Mouse (Mus musculus) kidney, embryonic 16.5 days (tissue): Measurements from ENCODE around the gene Gm21964. TPM values are rescaled to one million over a fixed set of nuclear protein-coding genes. Genes with fewer than 3 reads are reported as not detected.
A peak's percentile ranks its signal among the peaks of the same experiment; 100 is the strongest.

Experiments used
- ATAC-seq: fragments of 200-750 bp; cut with Nextera tagmentation; 2 replicates; pipeline ENCODE4 v1.8.0; 2017; ENCODE audit warnings: moderate TSS enrichment; ENCODE audit not compliant: low FRiP score, low TSS enrichment
- H3K27ac ChIP-seq: fragments of 300-500 bp; sonication (generic); 2 replicates; pipeline ENCODE4 v1.5.1; 2014; ENCODE audit warnings: low read length
- H3K27me3 ChIP-seq: fragments of 300-500 bp; sonication (generic); 2 replicates; pipeline ENCODE4 v1.6.1; 2014; ENCODE audit warnings: low read length, control low read depth, mixed read lengths; ENCODE audit not compliant: insufficient read depth
- H3K36me3 ChIP-seq: fragments of 300-500 bp; sonication (generic); 2 replicates; pipeline ENCODE4 v1.6.1; 2014; ENCODE audit warnings: low read length, control low read depth, mixed read lengths; ENCODE audit not compliant: insufficient read depth
- H3K4me1 ChIP-seq: fragments of 300-500 bp; sonication (generic); 2 replicates; pipeline ENCODE4 v1.6.1; 2014; ENCODE audit warnings: low read length, control low read depth, mixed read lengths; ENCODE audit not compliant: insufficient read depth
- H3K4me2 ChIP-seq: fragments of 300-500 bp; sonication (generic); replicated peaks from 2 replicates; pipeline ENCODE4 v1.6.1; 2014; ENCODE audit warnings: low read depth, low read length
- H3K4me3 ChIP-seq: fragments of 300-500 bp; sonication (generic); 2 replicates; pipeline ENCODE4 v1.5.1; 2014; ENCODE audit warnings: mild to moderate bottlenecking, low read length
- H3K9ac ChIP-seq: fragments of 300-500 bp; sonication (generic); replicated peaks from 2 replicates; pipeline ENCODE4 v1.6.1; 2014; ENCODE audit warnings: low read length
- H3K9me3 ChIP-seq: fragments of 300-500 bp; sonication (generic); 2 replicates; pipeline ENCODE4 v1.6.1; 2016; ENCODE audit warnings: low read length, control low read depth
- WGBS: fragments of 180-500 bp; shearing (Covaris S2); extraction: QIAGEN DNeasy Blood & Tissue Kit; methylation state at CpG from one replicate; pipeline ENCODE4 v1.1.7; 2014; 5-methylcytosine and 5-hydroxymethylcytosine counted together
- polyA plus RNA-seq: library from polyadenylated mRNA; unstranded; fragments of >200 nt; fragmentation: Nextera tagmentation; extraction: Ambion mirVana; gene quantifications from 2 replicates; pipeline ENCODE4 v1.2.1, GENCODE M21; 2015

Gm21964 gene
- polyA plus RNA-seq = not detected in 2 replicates

GRCm38 (mm10) chr8:110100907-110101306 is at the start of gene Gm21964:
Gene Gm21964 (plus strand): TSS chr8:110101207.
- Histone ChIP-seq H3K9ac (no peak within 1 kb of the TSS), H3K27me3 (no peaks in the 10 kb centered on the region), H3K36me3 (no peaks in the 10 kb centered on the region), H3K27ac (no peak within 1 kb of the TSS), H3K4me2 (no peak within 1 kb of the TSS), H3K4me3 (no peak within 1 kb of the TSS), H3K9me3 (no peaks in the 10 kb centered on the region), H3K4me1 (no peaks in the 10 kb centered on the region)
- 0 out of 2 replicates have a peak, but pooled peaks have one; percentile 27 for ATAC-seq
- 79% methylated on average over 12 of the region's 12 CpGs for WGBS

- no peaks in the 10 kb centered on the region for H3K36me3 ChIP-seq
- no peaks in the 10 kb centered on the region for H3K27me3 ChIP-seq
- no peak overlapping the region for H3K9ac ChIP-seq
- WGBS = 78% methylated on average over 6 of the region's 6 CpGs
- no peaks in the 10 kb centered on the region for H3K4me1 ChIP-seq
- ATAC-seq = no peak
- H3K27ac ChIP-seq = no peak overlapping the region
- no peaks in the 10 kb centered on the region for H3K9me3 ChIP-seq
- no peak overlapping the region for H3K4me3 ChIP-seq
- H3K4me2 ChIP-seq = no peak overlapping the region
Measured at GRCm38 (mm10) chr8:110051208-110051607, 49.8 kb upstream of the Gm21964 start.

GRCm38 (mm10) chr8:110058207-110058606 is 42.8 kb upstream of the Gm21964 start:
- Histone ChIP-seq H3K9ac (no peak overlapping the region), H3K36me3 (no peaks in the 10 kb centered on the region), H3K27ac (no peak overlapping the region), H3K27me3 (no peaks in the 10 kb centered on the region), H3K9me3 (peaks cover 6% of the 10 kb centered on the region; the same call in 1 of the 2 replicates), H3K4me2 (no peak overlapping the region), H3K4me1 (no peaks in the 10 kb centered on the region), H3K4me3 (no peak overlapping the region)
- 66% methylated on average over 8 of the region's 8 CpGs for WGBS
- no peak for ATAC-seq

GRCm38 (mm10) chr8:110064161-110064560 is 36.8 kb upstream of the Gm21964 start:
- no peaks in the 10 kb centered on the region for H3K36me3 ChIP-seq
- 58% methylated on average over 9 of the region's 9 CpGs for WGBS
- no peak overlapping the region for H3K9ac ChIP-seq
- no peaks in the 10 kb centered on the region for H3K4me1 ChIP-seq
- no peak overlapping the region for H3K4me3 ChIP-seq
- no peak for ATAC-seq
- H3K27ac ChIP-seq = no peak overlapping the region
- H3K4me2 ChIP-seq = no peak overlapping the region
- no peaks in the 10 kb centered on the region for H3K27me3 ChIP-seq
- H3K9me3 ChIP-seq = peaks cover 6% of the 10 kb centered on the region; the same call in 1 of the 2 replicates

- no peak overlapping the region for H3K27ac ChIP-seq
- H3K9me3 ChIP-seq = peaks cover 6% of the 10 kb centered on the region; the same call in 1 of the 2 replicates
- 90% methylated on average over 18 of the region's 18 CpGs for WGBS
- no peak overlapping the region for H3K4me3 ChIP-seq
- H3K4me1 ChIP-seq = no peaks in the 10 kb centered on the region
- no peak overlapping the region for H3K9ac ChIP-seq
- H3K4me2 ChIP-seq = no peak overlapping the region
- no peaks in the 10 kb centered on the region for H3K36me3 ChIP-seq
- ATAC-seq = no peak
- no peaks in the 10 kb centered on the region for H3K27me3 ChIP-seq
Measured at GRCm38 (mm10) chr8:110064606-110065365, 36.2 kb upstream of the Gm21964 start.

- H3K36me3 ChIP-seq = no peaks in the 10 kb centered on the region
- no peak overlapping the region for H3K27ac ChIP-seq
- no peaks in the 10 kb centered on the region for H3K4me1 ChIP-seq
- WGBS = 92% methylated on average over 4 of the region's 4 CpGs
- ATAC-seq = no peak
- no peaks in the 10 kb centered on the region for H3K27me3 ChIP-seq
- no peak overlapping the region for H3K4me3 ChIP-seq
- H3K9ac ChIP-seq = no peak overlapping the region
- no peak overlapping the region for H3K4me2 ChIP-seq
- H3K9me3 ChIP-seq = peaks cover 6% of the 10 kb centered on the region; the same call in 1 of the 2 replicates
Measured at GRCm38 (mm10) chr8:110065676-110066075, 35.3 kb upstream of the Gm21964 start.

GRCm38 (mm10) chr8:110069706-110070105 is 31.3 kb upstream of the Gm21964 start:
- no peak for ATAC-seq
- no peaks in the 10 kb centered on the region for H3K27me3 ChIP-seq
- WGBS = 86% methylated on average over 4 of the region's 4 CpGs
- H3K4me2 ChIP-seq = no peak overlapping the region
- H3K36me3 ChIP-seq = no peaks in the 10 kb centered on the region
- H3K27ac ChIP-seq = no peak overlapping the region
- H3K4me1 ChIP-seq = no peaks in the 10 kb centered on the region
- no peak overlapping the region for H3K4me3 ChIP-seq
- H3K9me3 ChIP-seq = no peaks in the 10 kb centered on the region
- H3K9ac ChIP-seq = no peak overlapping the region

GRCm38 (mm10) chr8:110071600-110071999 is 29.4 kb upstream of the Gm21964 start:
- H3K4me3 ChIP-seq = no peak overlapping the region
- H3K27me3 ChIP-seq = no peaks in the 10 kb centered on the region
- H3K4me2 ChIP-seq = no peak overlapping the region
- WGBS = 16% methylated on average over 9 of the region's 9 CpGs
- H3K36me3 ChIP-seq = no peaks in the 10 kb centered on the region
- no peaks in the 10 kb centered on the region for H3K9me3 ChIP-seq
- no peak overlapping the region for H3K27ac ChIP-seq
- no peak for ATAC-seq
- H3K4me1 ChIP-seq = no peaks in the 10 kb centered on the region
- no peak overlapping the region for H3K9ac ChIP-seq

GRCm38 (mm10) chr8:110074496-110074895 is 26.5 kb upstream of the Gm21964 start:
- no peak for ATAC-seq
- Histone ChIP-seq H3K36me3 (no peaks in the 10 kb centered on the region), H3K4me1 (no peaks in the 10 kb centered on the region), H3K27ac (no peak overlapping the region), H3K27me3 (no peaks in the 10 kb centered on the region), H3K9ac (no peak overlapping the region), H3K4me2 (no peak overlapping the region), H3K9me3 (no peaks in the 10 kb centered on the region), H3K4me3 (no peak overlapping the region)
- 72% methylated on average over 8 of the region's 8 CpGs for WGBS
